Mouse (Mus musculus) midbrain, embryonic 16.5 days (tissue): Measurements from ENCODE around the gene Cyp2j5. TPM values are rescaled to one million over a fixed set of nuclear protein-coding genes. Genes with fewer than 3 reads are reported as not detected.

Source experiments
- polyA plus RNA-seq: library from polyadenylated mRNA; unstranded; fragments of >200 nt; fragmentation: Nextera tagmentation; extraction: Ambion mirVana; gene quantifications from 2 replicates; pipeline ENCODE4 v1.2.1, GENCODE M21; 2015

Cyp2j5 gene
- polyA plus RNA-seq, 1 experiment from 2014 or later = not detected

Other genes starting within 250 kb of the Cyp2j5 start
- not detected in 2 replicates for gene Cyp2j8, start 156.8 kb downstream of the Cyp2j5 start, polyA plus RNA-seq
- 5.1 and 6.0 TPM in 2 replicates for gene Cyp2j6, start 110.5 kb downstream of the Cyp2j5 start, polyA plus RNA-seq
- gene Cyp2j9, start 72.6 kb downstream of the Cyp2j5 start, polyA plus RNA-seq = 5.1 and 9.0 TPM in 2 replicates
- not detected in 2 replicates for gene Gm12695, start 121.0 kb upstream of the Cyp2j5 start, polyA plus RNA-seq